Mouse (Mus musculus) urinary bladder, postnatal 0 days (tissue): ENCODE results near the gene Zfp316. TPM values are rescaled to one million over a fixed set of nuclear protein-coding genes. Genes with fewer than 3 reads are reported as not detected.

Experiments used
- polyA plus RNA-seq: library from polyadenylated mRNA; unstranded; fragments of >200 nt; fragmentation: Nextera tagmentation; extraction: Ambion mirVana; gene quantifications from 2 replicates; pipeline ENCODE4 v1.2.1, GENCODE M21; 2015

The Zfp316 gene
- polyA plus RNA-seq = 1.7 and 1.9 TPM in 2 replicates

GRCm38 (mm10) chr5:143269363-143270150, at the start of gene Zfp316:
TSS of gene Zfp316 (minus strand) at chr5:143270022.

GRCm38 (mm10) chr5:143314730-143315513, 45.1 kb upstream of the Zfp316 start, which contains the start of gene E130309D02Rik:
TSS of gene E130309D02Rik (minus strand) at chr5:143315360.

GRCm38 (mm10) chr5:143293404-143293803, 23.6 kb upstream of the Zfp316 start, which contains the start of gene Zfp853:
TSS of gene Zfp853 (minus strand) at chr5:143293623.

GRCm38 (mm10) chr5:143235028-143235693, 34.7 kb downstream of the Zfp316 start, which contains the start of gene Zfp12:
TSS of gene Zfp12 (plus strand) at chr5:143235163.

GRCm38 (mm10) chr5:143226790-143227189, 43.0 kb downstream of the Zfp316 start, which contains the start of gene Spdye4a:
TSS of gene Spdye4a (minus strand) at chr5:143226890.

Other genes starting within 250 kb of the Zfp316 start
- gene Rnf216, start 157.0 kb downstream of the Zfp316 start, polyA plus RNA-seq = 17.2 and 20.3 TPM in 2 replicates
- gene Olfr718-ps1, start 122.4 kb downstream of the Zfp316 start, polyA plus RNA-seq = not detected in 2 replicates
- 5.9 and 6.1 TPM in 2 replicates for gene Rbak, start 89.2 kb downstream of the Zfp316 start, polyA plus RNA-seq
- gene Spdye4b, start 89.0 kb downstream of the Zfp316 start, polyA plus RNA-seq = not detected in 2 replicates
- gene Spdye4a, start 43.1 kb downstream of the Zfp316 start, polyA plus RNA-seq = not detected in 2 replicates
- gene Zfp12, start 34.9 kb downstream of the Zfp316 start, polyA plus RNA-seq = 4.9 and 5.0 TPM in 2 replicates
- gene Zfp853, start 23.6 kb upstream of the Zfp316 start, polyA plus RNA-seq = not detected in 2 replicates
- gene E130309D02Rik, start 45.3 kb upstream of the Zfp316 start, polyA plus RNA-seq = 16.6 and 16.7 TPM in 2 replicates
- 71.8 and 72.2 TPM in 2 replicates for gene Zdhhc4, start 59.2 kb upstream of the Zfp316 start, polyA plus RNA-seq
- gene Grid2ip, start 87.3 kb upstream of the Zfp316 start, polyA plus RNA-seq = 0.63 and 0.68 TPM in 2 replicates
- 282 and 366 TPM in 2 replicates for gene Kdelr2, start 133.8 kb upstream of the Zfp316 start, polyA plus RNA-seq
- 19.9 and 23.5 TPM in 2 replicates for gene Daglb, start 194.6 kb upstream of the Zfp316 start, polyA plus RNA-seq